Mouse (Mus musculus) macrophage (primary cell): ENCODE results near the gene Gm16253. TPM values are rescaled to one million over a fixed set of nuclear protein-coding genes. Genes with fewer than 3 reads are reported as not detected.

Experiments used
- H3K27ac ChIP-seq: fragments of 350-480 bp; formaldehyde crosslinking; 2 replicates; pipeline ENCODE4 v1.9.0; 2021
- H3K36me3 ChIP-seq: fragments of 350-480 bp; formaldehyde crosslinking; 2 replicates; pipeline ENCODE4 v1.9.0; 2021; ENCODE audit errors: inconsistent target
- H3K4me3 ChIP-seq: fragments of 350-480 bp; formaldehyde crosslinking; 2 replicates; pipeline ENCODE4 v1.9.0; 2021; ENCODE audit errors: inconsistent target
- H3K79me2 ChIP-seq: fragments of 350-480 bp; formaldehyde crosslinking; 2 replicates; pipeline ENCODE4 v1.9.0; 2021; ENCODE audit errors: inconsistent target
- WGBS: methylation state at CpG from one replicate; pipeline ENCODE4 v1.1.7; 2026; ENCODE audit warnings: inconsistent platforms; ENCODE audit not compliant: missing documents; 5-methylcytosine and 5-hydroxymethylcytosine counted together
- polyA plus RNA-seq: library from polyadenylated mRNA; stranded (reverse); fragments of 250-400 nt; gene quantifications from 3 replicates; pipeline ENCODE4 v1.2.4, GENCODE M21; 2018; ENCODE audit warnings: inconsistent platforms

The Gm16253 gene
- polyA plus RNA-seq, 1 experiment from 2014 or later: not detected

- Histone ChIP-seq H3K79me2 (peaks cover 68% of the 10 kb centered on the region), H3K27ac (peak overlapping the region; percentile 100), H3K4me3 (peak overlapping the region; percentile 98), H3K36me3 (peaks cover 17% of the 10 kb centered on the region; the same call in 1 of the 2 replicates)
- 16% methylated on average over 9 of the region's 9 CpGs for WGBS
Measured at GRCm38 (mm10) chr3:96560881-96561668, 15.7 kb upstream of the Gm16253 start.

DNA sequence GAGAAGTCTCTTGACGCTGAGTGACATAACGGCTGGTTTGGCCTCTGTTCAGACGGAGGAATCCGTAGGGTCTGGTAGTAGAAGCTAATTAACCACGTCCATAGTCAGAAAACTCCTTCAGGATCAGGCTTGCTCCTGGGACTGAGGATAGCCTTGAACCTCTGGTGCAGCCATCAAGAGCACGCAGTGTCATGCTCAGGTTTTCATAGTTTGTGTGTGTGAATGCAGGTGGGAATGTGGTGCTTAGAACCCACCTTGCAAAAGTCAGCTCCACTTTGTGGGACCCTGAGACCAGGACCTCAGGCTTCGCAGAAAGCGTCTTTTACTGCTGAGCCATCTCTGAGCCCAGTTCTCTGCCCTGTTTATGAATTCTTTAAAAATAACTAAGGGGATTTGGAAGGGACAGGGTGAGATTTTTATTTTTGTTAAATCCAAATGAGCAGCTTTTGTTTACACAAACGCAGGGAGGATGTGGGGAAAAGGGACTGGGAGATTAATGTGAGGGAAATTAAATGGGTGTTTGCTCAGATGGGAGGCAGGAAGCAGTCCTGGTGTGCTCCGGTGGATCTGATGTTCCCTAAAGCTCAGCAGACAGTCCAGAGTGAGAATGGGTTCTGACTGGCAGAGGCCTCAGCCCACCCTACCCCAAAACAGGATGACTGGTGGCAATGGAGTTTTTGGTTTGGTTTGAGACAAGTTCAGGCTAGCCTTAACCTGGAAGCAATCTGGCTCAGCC lies 14.7 kb upstream of the Gm16253 start:
- Histone ChIP-seq H3K36me3 (peaks cover 17% of the 10 kb centered on the region; the same call in 1 of the 2 replicates), H3K4me3 (peak overlapping the region; percentile 98), H3K27ac (peak overlapping the region; percentile 100), H3K79me2 (peaks cover 65% of the 10 kb centered on the region)
- WGBS: 29% methylated on average over 10 of the region's 10 CpGs

DNA sequence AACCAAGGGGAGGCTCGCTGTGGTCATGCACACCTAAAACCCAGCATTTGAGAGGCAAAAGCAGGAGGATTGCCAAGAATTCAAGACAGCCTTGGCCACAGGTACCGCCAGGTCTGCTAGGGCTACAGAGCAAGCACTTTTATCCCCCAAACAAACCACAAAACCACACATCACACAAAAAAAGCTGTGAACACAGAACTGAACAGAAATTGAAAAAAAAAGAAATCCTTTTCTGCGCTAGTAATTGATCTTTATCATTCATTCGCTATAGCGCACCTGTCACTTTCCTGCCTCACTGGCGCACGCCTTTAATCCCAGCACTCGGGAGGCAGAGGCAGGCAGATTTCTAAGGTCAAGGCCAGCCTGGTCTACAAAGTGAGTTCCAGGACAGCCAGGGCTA lies 13.5 kb upstream of the Gm16253 start:
- WGBS: 77% methylated on average over 8 of the region's 8 CpGs
- Histone ChIP-seq H3K27ac (peak overlapping the region; percentile 100), H3K79me2 (peaks cover 57% of the 10 kb centered on the region), H3K36me3 (peaks cover 17% of the 10 kb centered on the region; the same call in 1 of the 2 replicates), H3K4me3 (no peak overlapping the region)

- Histone ChIP-seq H3K36me3 (peaks cover 17% of the 10 kb centered on the region; the same call in 1 of the 2 replicates), H3K79me2 (peaks cover 49% of the 10 kb centered on the region), H3K27ac (peak overlapping the region; percentile 100), H3K4me3 (no peak overlapping the region)
- 33% methylated on average over 10 of the region's 10 CpGs for WGBS
Measured at GRCm38 (mm10) chr3:96563911-96564632, 12.7 kb upstream of the Gm16253 start.

GRCm38 (mm10) chr3:96564633-96565032 lies 12.2 kb upstream of the Gm16253 start:
- peak overlapping the region; percentile 100 for H3K27ac ChIP-seq
- under 1% methylated on average over 7 of the region's 7 CpGs for WGBS
- peaks cover 43% of the 10 kb centered on the region for H3K79me2 ChIP-seq
- peaks cover 17% of the 10 kb centered on the region; the same call in 1 of the 2 replicates for H3K36me3 ChIP-seq
- no peak overlapping the region for H3K4me3 ChIP-seq

GRCm38 (mm10) chr3:96565105-96565504 lies 11.7 kb upstream of the Gm16253 start:
- H3K27ac ChIP-seq: peak overlapping the region; percentile 100
- peaks cover 13% of the 10 kb centered on the region; the same call in 1 of the 2 replicates for H3K36me3 ChIP-seq
- H3K79me2 ChIP-seq: peaks cover 38% of the 10 kb centered on the region
- 82% methylated on average over 2 of the region's 3 CpGs for whole genome bisulfite sequencing
- H3K4me3 ChIP-seq: no peak overlapping the region; the same call in 1 of the 2 replicates

GRCm38 (mm10) chr3:96566661-96567450 lies 9.9 kb upstream of the Gm16253 start:
- Histone ChIP-seq H3K36me3 (no peaks in the 10 kb centered on the region), H3K27ac (peak overlapping the region; percentile 100), H3K79me2 (peaks cover 21% of the 10 kb centered on the region), H3K4me3 (no peak overlapping the region)
- 68% methylated on average over 8 of the region's 8 CpGs for WGBS

DNA sequence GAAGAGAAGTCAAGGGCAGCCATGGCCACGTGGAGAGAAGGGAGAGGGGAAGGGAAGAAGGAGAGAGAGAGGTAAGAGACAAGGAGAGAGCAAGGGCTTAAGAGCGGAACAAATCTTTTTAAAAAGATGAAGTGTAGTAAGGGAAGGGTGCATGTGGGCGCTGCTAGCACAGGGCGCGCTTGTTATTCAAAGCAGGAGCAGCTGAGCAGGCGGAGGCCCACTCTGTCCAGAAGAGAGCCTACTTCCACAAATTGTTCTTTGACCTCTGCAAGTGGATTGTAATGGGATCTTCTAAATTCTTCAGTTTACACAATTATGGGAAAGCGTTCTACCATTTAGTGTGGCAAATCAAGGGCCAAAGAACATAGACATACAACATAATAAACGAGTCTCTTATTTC lies 8.2 kb upstream of the Gm16253 start:
- WGBS: 95% methylated on average over 8 of the region's 8 CpGs
- Histone ChIP-seq H3K27ac (no peak overlapping the region), H3K79me2 (peaks cover 3% of the 10 kb centered on the region; the same call in 1 of the 2 replicates), H3K36me3 (no peaks in the 10 kb centered on the region), H3K4me3 (no peak overlapping the region)

DNA sequence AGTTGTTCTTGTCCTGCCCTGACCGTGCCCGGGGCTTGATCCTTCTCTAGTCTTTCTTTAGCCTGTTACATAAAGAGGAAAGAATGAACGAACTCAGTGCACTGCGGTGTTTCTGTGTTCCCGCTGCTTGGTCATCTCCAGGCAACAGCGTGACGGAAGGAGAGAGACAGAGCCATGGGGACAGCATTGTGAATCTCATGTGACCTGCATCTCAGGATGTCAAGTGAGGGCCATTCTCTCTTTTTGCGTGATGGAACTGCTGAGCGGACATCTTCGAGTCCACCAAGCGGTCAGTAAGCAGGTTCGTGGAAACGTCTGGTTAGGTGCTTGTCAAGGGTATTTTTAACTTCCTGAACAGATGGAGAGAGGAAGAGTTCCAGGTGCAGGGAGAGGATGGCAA lies 7.3 kb upstream of the Gm16253 start:
- Histone ChIP-seq H3K36me3 (no peaks in the 10 kb centered on the region), H3K79me2 (no peaks in the 10 kb centered on the region), H3K4me3 (no peak overlapping the region), H3K27ac (no peak overlapping the region)
- 94% methylated on average over 13 of the region's 13 CpGs for WGBS

DNA sequence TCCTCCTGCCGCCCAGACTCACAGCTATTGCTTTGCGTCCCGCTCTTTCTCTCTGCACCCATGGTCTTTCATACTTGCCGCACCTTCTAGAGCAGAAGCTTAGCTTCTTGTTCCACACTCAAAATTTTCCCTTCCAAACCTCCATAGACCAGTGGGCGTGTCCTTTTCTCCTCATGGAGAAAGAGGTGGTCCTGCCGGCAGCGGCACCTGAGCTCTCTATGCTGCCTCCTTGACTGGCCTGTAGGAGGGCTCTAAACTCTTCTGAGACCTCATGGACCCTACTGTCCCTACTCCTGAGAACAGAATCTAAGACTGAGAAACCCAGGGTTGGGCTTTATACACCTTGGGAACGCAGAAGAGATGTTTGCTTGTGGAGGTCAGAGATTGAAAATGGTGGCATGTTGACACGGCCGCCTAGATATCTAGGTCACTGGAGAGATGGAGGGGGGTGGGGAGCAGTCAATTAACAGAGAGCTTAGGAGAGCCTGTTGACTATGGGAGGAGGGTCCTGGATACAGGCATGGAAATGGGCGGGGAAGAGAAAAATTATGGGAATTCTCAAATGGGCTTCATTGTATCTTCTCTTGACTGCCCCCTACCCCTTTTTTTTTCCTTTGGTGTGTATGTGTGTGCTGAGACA lies 6.7 kb upstream of the Gm16253 start:
- Histone ChIP-seq H3K27ac (peak overlapping the region; percentile 75), H3K79me2 (no peaks in the 10 kb centered on the region), H3K4me3 (no peak overlapping the region), H3K36me3 (no peaks in the 10 kb centered on the region)
- 95% methylated on average over 11 of the region's 11 CpGs for WGBS

GRCm38 (mm10) chr3:96570643-96571042 lies 6.1 kb upstream of the Gm16253 start:
- Histone ChIP-seq H3K4me3 (no peak overlapping the region), H3K27ac (peak overlapping the region; percentile 75), H3K79me2 (no peaks in the 10 kb centered on the region), H3K36me3 (no peaks in the 10 kb centered on the region)
- WGBS: 35% methylated on average over 7 of the region's 7 CpGs

DNA sequence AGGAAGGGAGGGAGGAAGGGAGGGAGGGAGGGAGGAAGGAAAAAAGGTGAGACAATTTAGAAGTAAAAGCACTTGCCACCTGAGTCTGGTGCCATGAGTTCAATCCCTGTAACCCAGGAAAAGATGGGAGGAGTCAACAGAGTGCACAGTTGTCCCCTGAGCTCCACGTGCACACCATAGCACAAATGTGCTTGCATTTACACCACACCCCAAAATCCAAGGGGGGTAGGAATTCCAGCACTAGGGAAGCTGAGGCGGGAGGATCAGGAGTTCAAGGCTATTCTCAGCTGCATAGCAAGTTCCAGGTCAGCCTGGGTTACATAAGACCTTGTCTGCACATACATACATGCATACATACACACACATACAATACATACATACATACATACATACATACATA lies 5.4 kb upstream of the Gm16253 start:
- 83% methylated on average over 2 of the region's 2 CpGs for WGBS
- H3K79me2 ChIP-seq: no peaks in the 10 kb centered on the region
- no peaks in the 10 kb centered on the region for H3K36me3 ChIP-seq
- no peak overlapping the region for H3K4me3 ChIP-seq
- peak overlapping the region; percentile 75 for H3K27ac ChIP-seq

- no peaks in the 10 kb centered on the region for H3K36me3 ChIP-seq
- no peak overlapping the region for H3K4me3 ChIP-seq
- peaks cover under 1% of the 10 kb centered on the region; the same call in 1 of the 2 replicates for H3K79me2 ChIP-seq
- H3K27ac ChIP-seq: peak overlapping the region; percentile 75
- WGBS: 53% methylated on average over 13 of the region's 16 CpGs
Measured at GRCm38 (mm10) chr3:96571896-96572698, 4.7 kb upstream of the Gm16253 start.
